Mouse (Mus musculus): ENCODE measurements around the gene Wdr25. TPM values are rescaled to one million over a fixed set of nuclear protein-coding genes. Genes with fewer than 3 reads are reported as not detected.
"Not testable (repeated sequence)": the region's sequence is repeated elsewhere in the genome, so short reads cannot be mapped to it uniquely, and the experiment has no call there.

The Wdr25 gene
- polyA plus RNA-seq (2015; fragmentation: Nextera tagmentation; extraction: Ambion mirVana): 4.6 and 6.0 TPM in 2 replicates

GRCm38 (mm10) chr12:108892989-108893714 lies at the start of gene Wdr25:
Gene Wdr25, plus strand, starts transcription at chr12:108893631.
- no peaks in the 10 kb centered on the region for H3K9me3 ChIP-seq
- peaks cover 25% of the 10 kb centered on the region for H3K4me1 ChIP-seq (replicated peaks)
- peak within 1 kb of the TSS; percentile 97 for H3K4me2 ChIP-seq
- peak within 1 kb of the TSS; percentile 68 for H3K27ac ChIP-seq (replicated peaks)
- peak within 1 kb of the TSS; percentile 86 for H3K4me3 ChIP-seq
- peak within 1 kb of the TSS; percentile 75 for H3K9ac ChIP-seq
- H3K36me3 ChIP-seq: peaks cover 8% of the 10 kb centered on the region; the same call in 1 of the 2 replicates
- 22% methylated on average over 12 of the region's 12 CpGs for WGBS
- ATAC-seq (ENCODE audit: low FRiP score, low read depth): no peak
- no peaks in the 10 kb centered on the region for H3K27me3 ChIP-seq

DNA sequence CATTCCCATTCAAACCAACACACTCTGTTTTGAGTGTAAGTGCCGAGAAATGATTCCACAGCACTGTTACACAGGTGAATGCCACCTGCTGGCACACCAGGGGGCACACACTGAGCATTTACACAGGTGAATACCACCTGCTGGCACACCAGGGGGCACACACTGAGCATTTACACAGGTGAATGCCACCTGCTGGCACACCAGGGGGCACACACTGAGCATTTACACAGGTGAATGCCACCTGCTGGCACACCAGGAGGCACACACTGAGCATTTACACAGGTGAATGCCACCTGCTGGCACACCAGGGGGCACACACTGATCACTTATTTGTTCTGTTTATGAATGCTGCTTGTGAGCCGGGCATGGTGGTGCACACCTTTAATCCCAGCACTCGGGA lies 45.4 kb upstream of the Wdr25 start:
- H3K4me1 ChIP-seq (replicated peaks); H3K4me3 ChIP-seq; ATAC-seq (ENCODE audit: low FRiP score, low read depth); H3K27ac ChIP-seq (replicated peaks); H3K9ac ChIP-seq; H3K4me2 ChIP-seq; H3K27me3 ChIP-seq; H3K9me3 ChIP-seq: not testable (repeated sequence)
- peaks cover 12% of the 10 kb centered on the region for H3K36me3 ChIP-seq
- 94% methylated on average over 3 of the region's 3 CpGs for WGBS

DNA sequence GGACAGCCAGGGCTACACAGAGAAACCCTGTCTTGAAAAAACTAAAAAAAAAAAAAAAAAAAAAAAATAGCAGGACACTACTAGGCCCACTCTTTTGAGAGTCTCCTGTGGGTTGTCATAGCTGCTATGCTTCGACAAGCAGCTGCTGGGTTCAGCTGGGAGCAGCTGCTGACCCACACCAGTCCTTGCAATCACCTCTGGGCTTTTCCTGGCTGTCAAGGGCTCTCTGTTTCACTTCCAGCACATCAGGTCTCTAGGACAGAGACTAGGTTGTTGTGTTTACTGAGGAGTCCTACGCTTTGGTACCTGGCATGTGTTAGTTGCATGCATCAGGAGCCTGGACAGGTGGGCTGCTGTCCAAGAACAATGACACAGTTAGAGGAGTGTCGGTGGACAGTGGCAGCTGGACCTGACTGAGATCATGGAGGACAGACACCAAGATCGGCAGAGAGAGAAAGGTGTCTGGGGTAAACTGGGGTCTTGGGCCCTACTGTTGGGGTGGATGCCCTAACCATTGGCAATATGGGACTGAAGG lies 43.9 kb upstream of the Wdr25 start:
- peaks cover 9% of the 10 kb centered on the region for H3K4me1 ChIP-seq (replicated peaks)
- H3K4me3 ChIP-seq: no peak overlapping the region
- 81% methylated on average over 4 of the region's 4 CpGs for WGBS
- H3K9me3 ChIP-seq: no peaks in the 10 kb centered on the region
- no peak overlapping the region for H3K4me2 ChIP-seq
- H3K9ac ChIP-seq: no peak overlapping the region
- no peak for ATAC-seq (ENCODE audit: low FRiP score, low read depth)
- H3K36me3 ChIP-seq: peaks cover 4% of the 10 kb centered on the region; the same call in 1 of the 2 replicates
- H3K27ac ChIP-seq (replicated peaks): no peak overlapping the region
- no peaks in the 10 kb centered on the region for H3K27me3 ChIP-seq

- H3K9me3 ChIP-seq: no peaks in the 10 kb centered on the region
- no peak overlapping the region for H3K27ac ChIP-seq (replicated peaks)
- no peak overlapping the region for H3K4me3 ChIP-seq
- H3K27me3 ChIP-seq: no peaks in the 10 kb centered on the region
- ATAC-seq (ENCODE audit: low FRiP score, low read depth): no peak
- WGBS: 58% methylated on average over 8 of the region's 8 CpGs
- H3K4me1 ChIP-seq (replicated peaks): peaks cover 9% of the 10 kb centered on the region
- no peak overlapping the region for H3K4me2 ChIP-seq
- H3K9ac ChIP-seq: no peak overlapping the region
- H3K36me3 ChIP-seq: no peaks in the 10 kb centered on the region
Observed at GRCm38 (mm10) chr12:108850129-108850528, 43.3 kb upstream of the Wdr25 start.

DNA sequence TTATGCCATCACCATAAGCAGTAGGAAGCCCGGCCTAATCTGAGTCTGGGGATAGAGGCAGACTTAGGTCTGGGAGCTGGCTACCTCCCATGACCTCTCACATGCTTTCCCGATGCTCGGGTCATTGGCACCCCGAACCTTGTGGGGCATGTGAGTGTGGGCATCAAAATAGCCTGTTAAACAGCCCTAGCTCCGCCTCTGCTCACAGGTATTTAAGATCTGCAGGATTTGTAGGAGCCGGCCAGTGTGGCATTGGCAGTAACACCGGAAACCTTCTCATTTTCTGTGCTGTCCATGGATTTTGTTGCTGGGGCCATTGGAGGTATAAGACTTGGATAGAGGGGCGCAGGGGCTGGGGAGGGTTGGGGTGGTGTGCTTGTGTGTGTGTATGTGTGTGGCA lies 42.5 kb upstream of the Wdr25 start:
- ATAC-seq (ENCODE audit: low FRiP score, low read depth): no peak
- H3K4me2 ChIP-seq: no peak overlapping the region
- no peak overlapping the region for H3K4me3 ChIP-seq
- WGBS: 84% methylated on average over 8 of the region's 8 CpGs
- H3K36me3 ChIP-seq: no peaks in the 10 kb centered on the region
- H3K9me3 ChIP-seq: no peaks in the 10 kb centered on the region
- no peaks in the 10 kb centered on the region for H3K27me3 ChIP-seq
- no peak overlapping the region for H3K9ac ChIP-seq
- H3K4me1 ChIP-seq (replicated peaks): peaks cover 9% of the 10 kb centered on the region
- no peak overlapping the region for H3K27ac ChIP-seq (replicated peaks)

DNA sequence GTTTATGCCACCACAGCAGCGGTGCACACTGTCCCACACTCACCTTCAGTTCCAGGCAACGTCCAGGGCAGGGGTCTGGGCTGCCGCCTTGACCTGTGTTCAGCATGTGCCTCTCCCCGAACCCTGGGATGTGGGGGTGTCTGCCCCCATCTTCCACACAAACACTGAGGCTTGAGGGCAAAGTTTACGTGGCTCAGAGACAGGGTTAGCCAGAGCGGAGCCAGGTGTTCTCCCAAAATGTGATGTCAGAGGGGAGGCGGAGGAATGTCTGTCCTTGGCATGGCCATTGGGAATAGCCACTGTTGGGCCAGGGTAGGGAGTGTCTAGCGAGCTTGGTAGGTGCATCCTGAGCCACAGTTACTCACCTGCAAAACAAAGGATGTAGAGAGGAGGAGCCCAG lies 40.6 kb upstream of the Wdr25 start:
- Histone ChIP-seq H3K9ac (no peak overlapping the region), H3K9me3 (no peaks in the 10 kb centered on the region), H3K27me3 (no peaks in the 10 kb centered on the region), H3K4me1 (replicated peaks) (peaks cover 9% of the 10 kb centered on the region), H3K27ac (replicated peaks) (no peak overlapping the region), H3K4me2 (no peak overlapping the region), H3K4me3 (no peak overlapping the region), H3K36me3 (no peaks in the 10 kb centered on the region)
- no peak for ATAC-seq (ENCODE audit: low FRiP score, low read depth)
- WGBS: 93% methylated on average over 8 of the region's 8 CpGs

GRCm38 (mm10) chr12:108855081-108855480 lies 38.4 kb upstream of the Wdr25 start:
- Histone ChIP-seq H3K4me3 (no peak overlapping the region), H3K36me3 (peaks cover 4% of the 10 kb centered on the region; the same call in 1 of the 2 replicates), H3K4me2 (no peak overlapping the region), H3K9ac (no peak overlapping the region), H3K9me3 (no peaks in the 10 kb centered on the region), H3K27me3 (no peaks in the 10 kb centered on the region), H3K27ac (replicated peaks) (no peak overlapping the region), H3K4me1 (replicated peaks) (peaks cover 8% of the 10 kb centered on the region)
- ATAC-seq (ENCODE audit: low FRiP score, low read depth): no peak
- WGBS: 93% methylated on average over 10 of the region's 10 CpGs

GRCm38 (mm10) chr12:108856186-108856585 lies 37.2 kb upstream of the Wdr25 start:
- WGBS: 78% methylated on average over 8 of the region's 8 CpGs
- no peaks in the 10 kb centered on the region for H3K27me3 ChIP-seq
- no peak overlapping the region for H3K4me2 ChIP-seq
- no peak for ATAC-seq (ENCODE audit: low FRiP score, low read depth)
- H3K36me3 ChIP-seq: peaks cover 5% of the 10 kb centered on the region; the same call in 1 of the 2 replicates
- H3K27ac ChIP-seq (replicated peaks): no peak overlapping the region
- no peaks in the 10 kb centered on the region for H3K9me3 ChIP-seq
- H3K9ac ChIP-seq: no peak overlapping the region
- no peaks in the 10 kb centered on the region for H3K4me1 ChIP-seq (replicated peaks)
- H3K4me3 ChIP-seq: no peak overlapping the region

DNA sequence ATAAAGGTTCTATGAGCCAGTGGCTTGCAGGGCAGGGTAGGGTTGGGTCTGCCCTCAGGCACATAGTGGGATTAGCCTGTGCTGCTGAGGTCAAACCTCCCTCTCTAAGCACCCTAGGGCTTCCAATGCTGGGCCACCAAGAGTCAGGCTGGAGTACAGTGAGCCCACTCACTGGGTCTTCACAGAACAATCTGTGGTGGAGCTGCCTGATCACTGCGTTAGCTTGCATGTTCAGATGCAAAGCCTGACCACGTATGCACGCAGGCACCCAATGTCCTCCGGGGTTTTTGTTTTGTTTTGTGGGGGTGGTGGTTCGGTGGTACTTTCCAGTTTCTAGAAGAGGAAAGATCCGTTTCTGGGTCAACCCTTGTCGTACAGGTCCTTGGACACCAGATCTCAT lies 36.3 kb upstream of the Wdr25 start:
- no peak overlapping the region for H3K9ac ChIP-seq
- 90% methylated on average over 7 of the region's 7 CpGs for WGBS
- H3K36me3 ChIP-seq: peaks cover 11% of the 10 kb centered on the region
- H3K27ac ChIP-seq (replicated peaks): no peak overlapping the region
- H3K4me3 ChIP-seq: no peak overlapping the region
- no peak for ATAC-seq (ENCODE audit: low FRiP score, low read depth)
- no peak overlapping the region for H3K4me2 ChIP-seq
- H3K27me3 ChIP-seq: no peaks in the 10 kb centered on the region
- no peaks in the 10 kb centered on the region for H3K9me3 ChIP-seq
- H3K4me1 ChIP-seq (replicated peaks): no peaks in the 10 kb centered on the region

DNA sequence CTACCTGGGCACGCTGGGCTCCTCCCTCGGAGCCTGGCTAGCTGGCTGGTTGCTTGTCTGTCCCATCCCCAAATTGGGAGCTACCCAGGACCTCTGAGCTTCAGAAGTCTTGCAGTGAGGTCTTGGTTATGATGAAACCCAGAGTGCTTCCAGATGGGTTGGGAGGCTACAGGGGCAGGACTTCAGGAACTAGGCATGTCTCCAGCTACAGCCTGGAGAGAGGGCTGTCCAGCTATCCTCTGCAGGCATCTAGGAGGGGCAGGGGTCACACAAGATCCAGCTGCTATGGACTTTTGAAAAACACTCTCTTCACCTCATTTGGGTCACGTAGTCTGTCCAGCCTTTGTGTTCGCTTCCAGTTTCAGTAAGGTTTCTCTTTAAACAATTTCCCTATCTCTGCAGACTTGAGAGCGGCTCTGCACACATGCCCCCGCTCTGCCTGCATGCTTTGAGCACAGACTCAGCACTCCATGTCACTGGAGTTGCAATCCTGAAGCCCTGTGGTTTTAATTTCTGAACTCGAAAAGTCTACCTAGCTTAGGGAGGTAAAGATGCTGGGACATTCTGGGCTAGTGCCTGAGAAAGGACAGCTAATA lies 35.7 kb upstream of the Wdr25 start:
- H3K36me3 ChIP-seq: peaks cover 16% of the 10 kb centered on the region
- no peak for ATAC-seq (ENCODE audit: low FRiP score, low read depth)
- WGBS: 84% methylated on average over 7 of the region's 7 CpGs
- no peak overlapping the region for H3K4me2 ChIP-seq
- no peak overlapping the region for H3K27ac ChIP-seq (replicated peaks)
- no peaks in the 10 kb centered on the region for H3K27me3 ChIP-seq
- no peaks in the 10 kb centered on the region for H3K9me3 ChIP-seq
- no peak overlapping the region for H3K9ac ChIP-seq
- no peak overlapping the region for H3K4me3 ChIP-seq
- no peaks in the 10 kb centered on the region for H3K4me1 ChIP-seq (replicated peaks)

- H3K4me2 ChIP-seq: no peak overlapping the region
- no peak for ATAC-seq (ENCODE audit: low FRiP score, low read depth)
- H3K27me3 ChIP-seq: no peaks in the 10 kb centered on the region
- no peaks in the 10 kb centered on the region for H3K9me3 ChIP-seq
- H3K4me1 ChIP-seq (replicated peaks): no peaks in the 10 kb centered on the region
- no peak overlapping the region for H3K9ac ChIP-seq
- H3K4me3 ChIP-seq: no peak overlapping the region
- WGBS: 91% methylated on average over 5 of the region's 5 CpGs
- no peak overlapping the region for H3K27ac ChIP-seq (replicated peaks)
- H3K36me3 ChIP-seq: peaks cover 21% of the 10 kb centered on the region
Observed at GRCm38 (mm10) chr12:108858486-108858885, 34.9 kb upstream of the Wdr25 start.

- H3K4me2 ChIP-seq: no peak overlapping the region
- peaks cover 77% of the 10 kb centered on the region for H3K36me3 ChIP-seq
- ATAC-seq (ENCODE audit: low FRiP score, low read depth): no peak
- WGBS: 92% methylated on average over 6 of the region's 6 CpGs
- no peaks in the 10 kb centered on the region for H3K4me1 ChIP-seq (replicated peaks)
- no peaks in the 10 kb centered on the region for H3K9me3 ChIP-seq
- no peak overlapping the region for H3K4me3 ChIP-seq
- no peak overlapping the region for H3K27ac ChIP-seq (replicated peaks)
- no peak overlapping the region for H3K9ac ChIP-seq
- no peaks in the 10 kb centered on the region for H3K27me3 ChIP-seq
Observed at GRCm38 (mm10) chr12:108865007-108865494, 28.4 kb upstream of the Wdr25 start.

Measured in hindbrain, embryonic 15.5 days (tissue).